Mouse (Mus musculus) kidney, embryonic 15.5 days (tissue): ENCODE results near the gene Gm45785. TPM values are rescaled to one million over a fixed set of nuclear protein-coding genes. Genes with fewer than 3 reads are reported as not detected.

Source experiments
- ATAC-seq: fragments of 200-750 bp; cut with Nextera tagmentation; replicated peaks from 2 replicates; pipeline ENCODE4 v1.8.0; 2017; ENCODE audit warnings: moderate TSS enrichment; ENCODE audit not compliant: low FRiP score
- H3K27ac ChIP-seq: fragments of 300-500 bp; sonication (generic); 2 replicates; pipeline ENCODE4 v1.5.1; 2015; ENCODE audit warnings: mild to moderate bottlenecking, inconsistent platforms
- H3K27me3 ChIP-seq: fragments of 300-500 bp; sonication (generic); 2 replicates; pipeline ENCODE4 v1.6.1; 2015; ENCODE audit warnings: inconsistent platforms
- H3K36me3 ChIP-seq: fragments of 300-500 bp; sonication (generic); 2 replicates; pipeline ENCODE4 v1.6.1; 2015; ENCODE audit warnings: inconsistent platforms
- H3K4me1 ChIP-seq: fragments of 300-500 bp; sonication (generic); 2 replicates; pipeline ENCODE4 v1.6.1; 2015; ENCODE audit warnings: inconsistent platforms
- H3K4me2 ChIP-seq: fragments of 300-500 bp; sonication (generic); 2 replicates; pipeline ENCODE4 v1.6.1; 2015; ENCODE audit warnings: moderate library complexity, mild to moderate bottlenecking, inconsistent platforms
- H3K4me3 ChIP-seq: fragments of 300-500 bp; sonication (generic); replicated peaks from 2 replicates; pipeline ENCODE4 v1.5.1; 2015; ENCODE audit warnings: mild to moderate bottlenecking, inconsistent platforms
- H3K9ac ChIP-seq: fragments of 300-500 bp; sonication (generic); 2 replicates; pipeline ENCODE4 v1.6.1; 2015; ENCODE audit warnings: mild to moderate bottlenecking, inconsistent platforms
- H3K9me3 ChIP-seq: fragments of 300-500 bp; sonication (generic); replicated peaks from 2 replicates; pipeline ENCODE4 v1.6.1; 2016; ENCODE audit warnings: inconsistent platforms
- WGBS: fragments of 180-500 bp; shearing (Covaris S2); methylation state at CpG from one replicate; pipeline ENCODE4 v1.1.7; 2015; ENCODE audit warnings: mixed read lengths; 5-methylcytosine and 5-hydroxymethylcytosine counted together
- polyA plus RNA-seq: library from polyadenylated mRNA; unstranded; fragments of >200 nt; fragmentation: Nextera tagmentation; extraction: Ambion mirVana; gene quantifications from 2 replicates; pipeline ENCODE4 v1.2.1, GENCODE M21; 2015

Gene Gm45785
- polyA plus RNA-seq, 1 experiment from 2014 or later: not detected

GRCm38 (mm10) chr7:140840750-140841735 lies 15.1 kb downstream of the Gm45785 start:
- peaks cover 45% of the 10 kb centered on the region for H3K27me3 ChIP-seq
- 36% methylated on average over 19 of the region's 19 CpGs for WGBS
- H3K36me3 ChIP-seq: no peaks in the 10 kb centered on the region
- H3K4me3 ChIP-seq: no peak overlapping the region
- no peak overlapping the region for H3K4me2 ChIP-seq
- H3K4me1 ChIP-seq: peaks cover 3% of the 10 kb centered on the region; the same call in 1 of the 2 replicates
- no peaks in the 10 kb centered on the region for H3K9me3 ChIP-seq
- no peak overlapping the region for H3K9ac ChIP-seq
- H3K27ac ChIP-seq: no peak overlapping the region
- ATAC-seq: no peak

- Histone ChIP-seq H3K4me2 (no peak overlapping the region), H3K4me1 (no peaks in the 10 kb centered on the region), H3K27ac (no peak overlapping the region), H3K9ac (no peak overlapping the region), H3K4me3 (no peak overlapping the region), H3K9me3 (no peaks in the 10 kb centered on the region), H3K36me3 (no peaks in the 10 kb centered on the region), H3K27me3 (peaks cover 45% of the 10 kb centered on the region)
- ATAC-seq: no peak
- 53% methylated on average over 5 of the region's 5 CpGs for WGBS
These were observed 16.6 kb downstream of the Gm45785 start for GRCm38 (mm10) chr7:140839556-140839955.

- ATAC-seq: no peak
- H3K4me1 ChIP-seq: no peaks in the 10 kb centered on the region
- H3K27ac ChIP-seq: no peak overlapping the region
- H3K4me2 ChIP-seq: no peak overlapping the region
- no peak overlapping the region for H3K9ac ChIP-seq
- no peak overlapping the region for H3K4me3 ChIP-seq
- 83% methylated on average over 9 of the region's 9 CpGs for WGBS
- no peaks in the 10 kb centered on the region for H3K36me3 ChIP-seq
- no peaks in the 10 kb centered on the region for H3K9me3 ChIP-seq
- peaks cover 20% of the 10 kb centered on the region for H3K27me3 ChIP-seq
These were observed 19.7 kb downstream of the Gm45785 start for GRCm38 (mm10) chr7:140836243-140837115.

GRCm38 (mm10) chr7:140835758-140836087 lies 20.4 kb downstream of the Gm45785 start:
- no peak for ATAC-seq
- no peak overlapping the region for H3K4me2 ChIP-seq
- no peak overlapping the region for H3K27ac ChIP-seq
- H3K9me3 ChIP-seq: no peaks in the 10 kb centered on the region
- H3K9ac ChIP-seq: no peak overlapping the region
- 80% methylated on average over 2 of the region's 2 CpGs for WGBS
- no peak overlapping the region for H3K4me3 ChIP-seq
- H3K4me1 ChIP-seq: no peaks in the 10 kb centered on the region
- H3K27me3 ChIP-seq: peaks cover 13% of the 10 kb centered on the region; the same call in 1 of the 2 replicates
- no peaks in the 10 kb centered on the region for H3K36me3 ChIP-seq

- ATAC-seq: no peak; the same call in 1 of the 2 replicates
- H3K4me3 ChIP-seq: no peak within 1 kb of the TSS
- 49% methylated on average over 20 of the region's 20 CpGs for WGBS
These were observed 21.0 kb downstream of the Gm45785 start, which contains the start of gene Urah for GRCm38 (mm10) chr7:140834968-140835757. Gene Urah (plus strand): TSS chr7:140835018.

GRCm38 (mm10) chr7:140833341-140833740 lies 22.8 kb downstream of the Gm45785 start:
- no peak overlapping the region for H3K4me2 ChIP-seq
- no peaks in the 10 kb centered on the region for H3K36me3 ChIP-seq
- H3K9ac ChIP-seq: no peak overlapping the region
- WGBS: 86% methylated on average over 4 of the region's 4 CpGs
- no peaks in the 10 kb centered on the region for H3K9me3 ChIP-seq
- H3K4me3 ChIP-seq: no peak overlapping the region
- H3K27ac ChIP-seq: no peak overlapping the region
- no peaks in the 10 kb centered on the region for H3K4me1 ChIP-seq
- no peaks in the 10 kb centered on the region; the same call in 1 of the 2 replicates for H3K27me3 ChIP-seq
- no peak for ATAC-seq

More at GRCm38 (mm10) chr7:140834968-140835757, 21.0 kb downstream of the Gm45785 start, which contains the start of gene Urah:
- H3K27ac ChIP-seq: no peak within 1 kb of the TSS
- H3K9me3 ChIP-seq: no peaks in the 10 kb centered on the region
- peaks cover 8% of the 10 kb centered on the region; the same call in 1 of the 2 replicates for H3K27me3 ChIP-seq
- no peak within 1 kb of the TSS for H3K4me2 ChIP-seq
- no peaks in the 10 kb centered on the region for H3K36me3 ChIP-seq
- H3K4me1 ChIP-seq: no peaks in the 10 kb centered on the region
- H3K9ac ChIP-seq: no peak within 1 kb of the TSS

- ATAC-seq: no peak
- WGBS: 62% methylated on average over 6 of the region's 6 CpGs
- no peak overlapping the region for H3K27ac ChIP-seq
- no peaks in the 10 kb centered on the region for H3K9me3 ChIP-seq
- H3K4me1 ChIP-seq: no peaks in the 10 kb centered on the region
- H3K36me3 ChIP-seq: no peaks in the 10 kb centered on the region
- H3K27me3 ChIP-seq: peaks cover 5% of the 10 kb centered on the region; the same call in 1 of the 2 replicates
- no peak overlapping the region for H3K4me3 ChIP-seq
- no peak overlapping the region for H3K4me2 ChIP-seq
- no peak overlapping the region for H3K9ac ChIP-seq
These were observed 24.7 kb downstream of the Gm45785 start for GRCm38 (mm10) chr7:140831447-140831846.

- Histone ChIP-seq H3K27ac (no peak overlapping the region), H3K9ac (no peak overlapping the region), H3K27me3 (peaks cover 7% of the 10 kb centered on the region; the same call in 1 of the 2 replicates), H3K4me1 (no peaks in the 10 kb centered on the region), H3K4me3 (no peak overlapping the region), H3K9me3 (no peaks in the 10 kb centered on the region), H3K36me3 (no peaks in the 10 kb centered on the region), H3K4me2 (no peak overlapping the region)
- ATAC-seq: no peak; the same call in 1 of the 2 replicates
- 30% methylated on average over 8 of the region's 8 CpGs for WGBS
These were observed 27.8 kb downstream of the Gm45785 start for GRCm38 (mm10) chr7:140828171-140828881.

- Histone ChIP-seq H3K4me3 (no peak overlapping the region), H3K36me3 (no peaks in the 10 kb centered on the region), H3K4me1 (peaks cover 10% of the 10 kb centered on the region), H3K9me3 (no peaks in the 10 kb centered on the region), H3K9ac (no peak overlapping the region), H3K27me3 (peaks cover 7% of the 10 kb centered on the region; the same call in 1 of the 2 replicates), H3K4me2 (no peak overlapping the region), H3K27ac (no peak overlapping the region)
- no peak for ATAC-seq
- WGBS: 90% methylated on average over 4 of the region's 4 CpGs
These were observed 33.4 kb downstream of the Gm45785 start for GRCm38 (mm10) chr7:140822731-140823130.

- Histone ChIP-seq H3K9me3 (no peaks in the 10 kb centered on the region), H3K27me3 (peaks cover 5% of the 10 kb centered on the region; the same call in 1 of the 2 replicates), H3K9ac (peak within 1 kb of the TSS; percentile 42), H3K4me2 (peak within 1 kb of the TSS; percentile 90), H3K36me3 (no peaks in the 10 kb centered on the region), H3K27ac (no peak within 1 kb of the TSS), H3K4me3 (peak within 1 kb of the TSS; percentile 56), H3K4me1 (peaks cover 10% of the 10 kb centered on the region)
- WGBS: 2% methylated on average over 21 of the region's 21 CpGs
- ATAC-seq: peak; percentile 85
These were observed 34.3 kb downstream of the Gm45785 start, which contains the start of gene Zfp941 for GRCm38 (mm10) chr7:140821653-140822329. Gene Zfp941 (minus strand): TSS chr7:140822178.
